Mouse (Mus musculus) thymus, adult 2 months (tissue): ENCODE data around the gene Gm29797. TPM values are rescaled to one million over a fixed set of nuclear protein-coding genes. Genes with fewer than 3 reads are reported as not detected.

Experiments used
- DNase-seq: peaks from one replicate; pipeline ENCODE4 v3.0.0; 2021
- H3K27ac ChIP-seq: fragments of 200-500 bp; 2 replicates; pipeline ENCODE4 v1.5.1; 2012; ENCODE audit warnings: low read length, control low read depth; ENCODE audit not compliant: control insufficient read depth, insufficient read depth
- H3K27me3 ChIP-seq: fragments of 200-500 bp; 2 replicates; pipeline ENCODE4 v1.6.1; 2012; ENCODE audit warnings: mild to moderate bottlenecking, low read length, moderate library complexity, mixed read lengths; ENCODE audit not compliant: control insufficient read depth, insufficient read depth
- H3K36me3 ChIP-seq: fragments of 200-500 bp; 2 replicates; pipeline ENCODE4 v1.6.1; 2012; ENCODE audit warnings: mild to moderate bottlenecking, low read length, moderate library complexity; ENCODE audit not compliant: control insufficient read depth, insufficient read depth
- H3K4me1 ChIP-seq: fragments of 200-500 bp; replicated peaks from 2 replicates; pipeline ENCODE4 v1.6.1; 2012; ENCODE audit warnings: low read length; ENCODE audit not compliant: control insufficient read depth, insufficient read depth
- H3K4me3 ChIP-seq: fragments of 200-500 bp; 2 replicates; pipeline ENCODE4 v1.5.1; 2012; ENCODE audit warnings: mild to moderate bottlenecking, low read length, control low read depth, moderate library complexity; ENCODE audit not compliant: control insufficient read depth, insufficient read depth
- CTCF ChIP-seq: fragments of 200-500 bp; IDR thresholded peaks from 2 replicates; pipeline ENCODE4 v1.5.1; 2012; ENCODE audit warnings: mild to moderate bottlenecking, control low read depth, low read length, moderate library complexity, borderline replicate concordance; ENCODE audit not compliant: control insufficient read depth, poor library complexity, insufficient read depth; ENCODE audit errors: extremely low read depth
- POLR2A ChIP-seq: fragments of 200-500 bp; IDR thresholded peaks from 2 replicates; pipeline ENCODE4 v1.6.1; 2012; ENCODE audit warnings: mild to moderate bottlenecking, low read length, control low read depth, moderate library complexity; ENCODE audit not compliant: control insufficient read depth, poor library complexity, insufficient read depth; ENCODE audit errors: extremely low read depth
- WGBS: fragments of 180-500 bp; shearing (Covaris S2); methylation state at CpG from one replicate; pipeline ENCODE4 v1.1.7; 2018; 5-methylcytosine and 5-hydroxymethylcytosine counted together
- polyA plus RNA-seq: library from polyadenylated mRNA; depleted of rRNA; stranded (reverse); fragments of >200 nt; gene quantifications from 2 replicates; pipeline ENCODE4 v1.2.3, GENCODE M21; 2012

Gm29797 gene
- polyA plus RNA-seq, 1 experiment: 1.0 TPM

- no peak for TF ChIP-seq CTCF
- TF ChIP-seq POLR2A: no peak
- Histone ChIP-seq H3K4me1 (no peaks in the 10 kb centered on the region), H3K27ac (no peak overlapping the region), H3K36me3 (no peaks in the 10 kb centered on the region), H3K27me3 (peaks cover 16% of the 10 kb centered on the region; the same call in 1 of the 2 replicates), H3K4me3 (0 out of 2 replicates have a peak overlapping the region, but pooled peaks have one; percentile 4)
- no peak for DNase-seq
- 4% methylated on average over 41 of the region's 41 CpGs for WGBS
Measured at GRCm38 (mm10) chr2:181670913-181671311, 14.1 kb downstream of the Gm29797 start.

DNA sequence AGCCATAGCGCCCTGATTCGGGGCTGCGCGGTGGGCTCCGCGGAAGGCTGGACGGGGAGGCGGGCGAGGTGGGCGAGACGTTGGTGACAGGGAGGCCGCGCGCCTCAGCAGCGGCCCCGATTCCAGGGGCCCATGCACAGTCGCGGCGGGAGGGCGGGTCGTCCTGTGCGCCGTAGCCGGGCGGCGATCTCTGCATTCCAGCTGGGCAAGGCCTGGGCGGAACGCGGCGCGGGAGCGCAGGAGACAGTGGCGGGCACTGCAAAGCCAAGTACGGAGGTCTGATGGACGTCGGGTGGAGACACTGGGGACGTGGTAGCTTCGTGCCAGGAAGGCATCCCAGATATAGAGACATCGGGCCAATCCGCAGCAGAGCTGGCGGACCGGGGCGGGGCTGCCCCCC, 14.5 kb downstream of the Gm29797 start, which contains the start of gene Sox18:
Sox18 (minus strand) TSS at position 315 of the 400 bp plus-strand sequence.
- WGBS: 4% methylated on average over 42 of the region's 43 CpGs
- no peak within 1 kb of the TSS for H3K27ac ChIP-seq
- peaks cover 16% of the 10 kb centered on the region; the same call in 1 of the 2 replicates for H3K27me3 ChIP-seq
- 0 out of 2 replicates have a peak, but pooled peaks have one; percentile 11 for TF ChIP-seq CTCF
- TF ChIP-seq POLR2A: no peak
- 0 out of 2 replicates have a peak within 1 kb of the TSS, but pooled peaks have one; percentile 4 for H3K4me3 ChIP-seq
- H3K4me1 ChIP-seq: no peaks in the 10 kb centered on the region
- no peaks in the 10 kb centered on the region for H3K36me3 ChIP-seq
- DNase-seq: no peak

DNA sequence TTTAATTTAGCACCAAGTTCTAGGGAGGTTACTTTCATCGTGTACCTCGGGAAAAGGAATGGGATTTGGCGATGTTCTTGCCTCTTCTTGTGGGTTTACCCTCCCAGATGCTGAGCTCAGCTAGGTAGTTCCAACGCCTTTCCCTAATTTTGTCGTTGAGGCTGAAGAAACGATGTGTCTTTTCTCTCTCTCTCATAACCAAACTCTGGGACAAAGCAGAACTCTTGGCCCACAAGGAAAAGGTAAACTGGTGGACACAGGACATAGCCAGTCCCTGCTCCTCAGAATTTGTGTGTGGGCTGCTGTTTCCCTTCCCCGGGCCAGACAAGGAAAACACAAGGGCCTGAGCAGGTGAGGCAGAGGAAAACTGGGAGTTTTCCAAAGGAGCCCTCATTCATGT, 15.2 kb downstream of the Gm29797 start:
- Histone ChIP-seq H3K4me1 (no peaks in the 10 kb centered on the region), H3K27me3 (peaks cover 16% of the 10 kb centered on the region; the same call in 1 of the 2 replicates), H3K27ac (no peak overlapping the region), H3K4me3 (no peak overlapping the region), H3K36me3 (no peaks in the 10 kb centered on the region)
- DNase-seq: no peak
- TF ChIP-seq POLR2A (no peak), CTCF (no peak)
- 68% methylated on average over 7 of the region's 7 CpGs for WGBS

DNA sequence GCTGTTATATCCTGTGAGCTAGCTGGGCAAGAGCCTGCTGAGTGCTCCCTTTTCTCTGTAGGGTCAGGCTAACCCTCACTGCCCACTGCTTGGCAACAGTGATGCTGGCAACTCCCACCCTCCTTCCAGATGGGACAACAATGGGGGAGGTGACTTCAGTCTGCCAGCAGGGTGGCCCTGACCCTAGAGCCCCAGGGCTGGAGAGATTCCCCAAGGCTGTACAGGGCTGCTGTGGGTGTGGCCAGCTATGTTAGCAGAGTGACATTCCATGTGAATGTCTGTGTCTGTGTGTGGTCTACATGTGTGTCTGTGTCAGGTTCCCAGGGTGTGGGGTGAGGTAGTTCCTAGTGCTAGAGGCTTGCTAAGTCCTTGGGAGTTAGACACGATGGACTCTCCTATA, 16.7 kb downstream of the Gm29797 start:
- no peak for DNase-seq
- H3K4me3 ChIP-seq: no peak overlapping the region
- H3K27me3 ChIP-seq: peaks cover 16% of the 10 kb centered on the region; the same call in 1 of the 2 replicates
- H3K27ac ChIP-seq: no peak overlapping the region
- H3K4me1 ChIP-seq: no peaks in the 10 kb centered on the region
- no peak for TF ChIP-seq POLR2A
- no peak for TF ChIP-seq CTCF
- no peaks in the 10 kb centered on the region for H3K36me3 ChIP-seq
- WGBS: 89% methylated on average over 1 of the region's 1 CpGs

DNA sequence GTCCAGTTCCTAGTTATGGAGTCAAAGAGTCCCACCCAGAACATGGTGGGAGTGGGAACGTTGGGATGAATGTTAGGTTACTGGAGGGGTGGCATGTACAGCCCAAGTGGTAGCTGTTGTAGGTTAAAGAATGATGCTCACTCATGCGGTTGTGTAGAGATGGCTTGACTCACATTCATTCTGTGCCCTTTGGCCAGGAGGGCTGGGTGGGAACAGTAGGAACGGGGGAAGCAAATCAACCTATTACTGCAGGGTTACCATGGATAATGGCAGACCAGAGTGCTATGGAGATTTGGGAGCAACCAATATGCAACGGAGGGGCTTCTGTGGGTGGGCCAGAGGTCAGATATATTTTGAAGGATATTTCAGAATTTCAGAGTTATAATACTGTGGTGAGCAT, 18.1 kb downstream of the Gm29797 start:
- no peak for DNase-seq
- Histone ChIP-seq H3K27me3 (peaks cover 16% of the 10 kb centered on the region; the same call in 1 of the 2 replicates), H3K36me3 (no peaks in the 10 kb centered on the region), H3K4me1 (peaks cover 5% of the 10 kb centered on the region), H3K4me3 (no peak overlapping the region), H3K27ac (no peak overlapping the region)
- TF ChIP-seq CTCF (no peak), POLR2A (no peak)
- WGBS: 95% methylated on average over 4 of the region's 4 CpGs

DNA sequence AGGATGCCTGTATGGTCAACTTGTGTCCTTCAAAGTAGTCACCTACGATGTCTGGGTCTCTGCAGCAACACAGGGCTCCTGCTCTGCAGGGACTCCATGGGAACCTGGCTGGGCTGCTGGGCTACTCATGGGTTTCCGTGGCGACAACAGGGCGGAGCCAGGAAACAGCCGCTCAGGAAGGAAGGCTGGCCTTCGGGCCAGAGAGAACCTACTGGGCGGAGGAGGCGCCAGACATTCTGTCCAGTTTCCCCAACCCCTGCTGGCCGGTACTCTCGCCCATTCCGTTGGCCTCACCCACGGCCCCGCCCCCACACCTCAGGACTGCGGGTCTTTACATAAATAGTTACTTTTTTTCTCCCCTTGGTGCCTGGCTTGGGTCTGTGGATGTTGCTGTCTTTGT, 18.6 kb downstream of the Gm29797 start:
- peaks cover 13% of the 10 kb centered on the region; the same call in 1 of the 2 replicates for H3K27me3 ChIP-seq
- H3K27ac ChIP-seq: no peak overlapping the region
- H3K4me3 ChIP-seq: no peak overlapping the region
- TF ChIP-seq CTCF (no peak), POLR2A (no peak)
- no peaks in the 10 kb centered on the region for H3K36me3 ChIP-seq
- DNase-seq: no peak
- WGBS: 8% methylated on average over 14 of the region's 14 CpGs
- H3K4me1 ChIP-seq: peaks cover 7% of the 10 kb centered on the region
